Mouse (Mus musculus): ENCODE measurements at regions not wholly inside any gene's neighbourhood (a gene's known extent, or its start where the extent isn't known, plus 50 kb on each side); places are given as distances from the start of the nearest gene placed in this dataset.
A peak's percentile ranks its signal among the peaks of the same experiment; 100 is the strongest.

DNA sequence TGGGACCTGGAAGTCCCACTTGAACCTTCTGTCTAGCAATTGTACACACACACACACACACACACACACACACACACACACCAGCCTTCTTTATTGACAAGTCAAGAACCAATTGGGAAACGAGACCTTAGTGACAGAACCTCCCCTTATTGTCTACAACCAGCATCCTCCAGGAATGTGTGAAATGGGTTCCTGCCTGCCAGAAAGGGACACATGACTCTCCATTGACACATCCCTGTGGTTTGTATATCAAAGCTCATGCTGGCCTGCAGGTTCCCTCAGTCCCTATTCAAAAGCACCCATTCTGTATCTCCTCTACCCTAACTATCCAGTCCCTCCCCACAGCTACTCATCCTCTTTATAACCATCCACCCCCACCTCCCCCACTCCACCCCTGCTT, 202.4 kb downstream of the Xxylt1 start:
- no peak overlapping the region for H3K4me3 ChIP-seq
- no peaks in the 10 kb centered on the region for H3K27me3 ChIP-seq (ENCODE audit: low read depth, poor library complexity, severe bottlenecking)
- no peak overlapping the region for H3K27ac ChIP-seq (replicated peaks)
- H3K9me3 ChIP-seq (replicated peaks): no peaks in the 10 kb centered on the region
- WGBS: 76% methylated on average over 1 of the region's 1 CpGs
- H3K36me3 ChIP-seq: no peaks in the 10 kb centered on the region
- DNase-seq (ENCODE audit: low spot score): no peak
- peaks cover 14% of the 10 kb centered on the region for H3K4me1 ChIP-seq

GRCm38 (mm10) chr16:30879878-30880277, 201.4 kb downstream of the Xxylt1 start:
- Histone ChIP-seq H3K27ac (replicated peaks) (no peak overlapping the region), H3K9me3 (replicated peaks) (no peaks in the 10 kb centered on the region), H3K27me3 (ENCODE audit: low read depth, poor library complexity, severe bottlenecking) (no peaks in the 10 kb centered on the region), H3K4me1 (peaks cover 20% of the 10 kb centered on the region), H3K36me3 (no peaks in the 10 kb centered on the region), H3K4me3 (no peak overlapping the region)
- DNase-seq (ENCODE audit: low spot score): no peak
- WGBS: 95% methylated on average over 1 of the region's 1 CpGs

DNA sequence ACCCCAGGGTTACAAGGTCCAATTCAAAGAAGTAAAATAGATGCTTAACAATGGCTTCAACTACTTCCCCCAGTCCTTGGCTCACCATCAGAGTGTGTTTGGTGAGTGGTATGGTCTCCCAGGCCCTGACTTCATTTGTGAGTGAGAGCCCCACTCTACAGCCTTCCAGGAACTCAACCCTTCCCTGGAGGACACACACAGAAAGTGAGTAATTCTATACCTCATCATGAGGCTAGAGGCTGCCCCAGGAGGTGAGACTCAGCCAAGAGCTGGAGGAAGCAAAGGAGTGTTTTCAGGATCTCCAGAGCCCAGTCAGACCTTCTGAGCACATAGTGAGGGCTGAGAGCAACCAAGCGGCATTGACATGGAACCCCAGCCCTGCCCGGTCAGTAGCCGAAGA, 200.6 kb downstream of the Xxylt1 start:
- no peaks in the 10 kb centered on the region for H3K36me3 ChIP-seq
- H3K27ac ChIP-seq (replicated peaks): no peak overlapping the region
- WGBS: 90% methylated on average over 3 of the region's 3 CpGs
- H3K27me3 ChIP-seq (ENCODE audit: low read depth, poor library complexity, severe bottlenecking): no peaks in the 10 kb centered on the region
- no peak overlapping the region for H3K4me3 ChIP-seq
- DNase-seq (ENCODE audit: low spot score): no peak
- H3K9me3 ChIP-seq (replicated peaks): no peaks in the 10 kb centered on the region
- H3K4me1 ChIP-seq: peaks cover 18% of the 10 kb centered on the region

DNA sequence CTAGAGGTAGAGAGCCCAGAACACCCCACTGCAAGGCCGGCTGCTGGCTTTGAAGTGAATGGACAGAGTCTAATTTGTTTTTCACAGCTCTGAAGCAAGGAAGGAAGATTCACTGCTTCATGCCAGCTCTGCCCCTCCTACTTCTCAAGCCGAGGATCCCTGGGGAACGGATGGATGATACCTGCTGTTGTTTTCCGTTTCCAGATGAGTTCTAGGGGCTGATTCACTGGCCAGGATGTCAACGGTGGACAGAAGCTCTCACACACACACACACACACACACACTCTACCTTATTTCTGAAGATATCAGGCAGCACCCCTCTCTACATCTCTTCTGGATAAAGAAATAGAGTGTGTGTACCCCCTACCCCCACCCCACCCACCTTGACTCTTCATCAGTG, 200.0 kb downstream of the Xxylt1 start:
- H3K9me3 ChIP-seq (replicated peaks): no peaks in the 10 kb centered on the region
- WGBS: 74% methylated on average over 5 of the region's 5 CpGs

DNA sequence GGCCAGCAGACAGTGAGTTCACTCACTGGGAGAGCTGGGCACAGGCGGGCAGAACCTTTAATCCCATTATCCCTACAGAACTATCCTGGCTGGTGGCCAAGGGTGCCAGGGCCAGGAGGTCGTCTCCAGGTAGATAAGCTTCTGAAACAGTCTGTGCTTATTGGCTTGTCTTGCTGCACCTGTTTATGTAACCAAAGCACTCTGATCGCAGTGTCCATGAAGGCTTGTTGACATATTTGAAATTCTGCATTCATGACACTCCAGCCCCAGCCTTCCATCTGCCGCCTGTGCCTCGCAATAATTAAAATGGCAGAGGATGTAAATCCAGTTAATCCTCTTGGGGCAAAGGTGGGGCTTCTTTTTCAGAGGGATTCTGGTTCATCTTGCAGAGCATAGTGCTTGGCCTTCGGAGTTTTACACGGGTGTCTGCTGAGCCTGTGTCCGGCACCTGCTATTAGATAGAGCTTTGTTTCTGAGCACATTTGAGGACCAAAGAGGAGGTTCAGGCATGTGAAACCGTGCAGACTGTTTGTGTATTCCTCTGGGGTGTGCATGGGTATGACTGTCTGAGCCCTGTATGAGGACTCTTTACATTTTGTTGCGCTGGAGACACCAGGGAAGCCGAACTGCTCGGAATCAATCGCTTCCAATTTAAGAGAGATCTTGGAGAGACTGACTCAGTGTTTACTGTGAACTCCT, 197.6 kb downstream of the Xxylt1 start:
- DNase-seq (ENCODE audit: low spot score): no peak
- H3K36me3 ChIP-seq: no peaks in the 10 kb centered on the region
- no peaks in the 10 kb centered on the region for H3K9me3 ChIP-seq (replicated peaks)
- H3K27ac ChIP-seq (replicated peaks): peak overlapping the region; percentile 63
- H3K27me3 ChIP-seq (ENCODE audit: low read depth, poor library complexity, severe bottlenecking): no peaks in the 10 kb centered on the region
- WGBS: 69% methylated on average over 13 of the region's 13 CpGs
- no peak overlapping the region for H3K4me3 ChIP-seq
- H3K4me1 ChIP-seq: peaks cover 28% of the 10 kb centered on the region

More for the DNA sequence above, 200.0 kb downstream of the Xxylt1 start:
- no peaks in the 10 kb centered on the region for H3K36me3 ChIP-seq
- DNase-seq (ENCODE audit: low spot score): no peak
- no peak overlapping the region for H3K4me3 ChIP-seq
- H3K4me1 ChIP-seq: peaks cover 18% of the 10 kb centered on the region
- no peak overlapping the region for H3K27ac ChIP-seq (replicated peaks)
- no peaks in the 10 kb centered on the region for H3K27me3 ChIP-seq (ENCODE audit: low read depth, poor library complexity, severe bottlenecking)

GRCm38 (mm10) chr16:30884189-30884551, 197.1 kb downstream of the Xxylt1 start:
- Histone ChIP-seq H3K4me1 (peaks cover 28% of the 10 kb centered on the region), H3K27ac (replicated peaks) (peak overlapping the region; percentile 63), H3K36me3 (no peaks in the 10 kb centered on the region), H3K9me3 (replicated peaks) (no peaks in the 10 kb centered on the region), H3K27me3 (ENCODE audit: low read depth, poor library complexity, severe bottlenecking) (no peaks in the 10 kb centered on the region), H3K4me3 (no peak overlapping the region)
- WGBS: 75% methylated on average over 6 of the region's 6 CpGs
- no peak for DNase-seq (ENCODE audit: low spot score)

DNA sequence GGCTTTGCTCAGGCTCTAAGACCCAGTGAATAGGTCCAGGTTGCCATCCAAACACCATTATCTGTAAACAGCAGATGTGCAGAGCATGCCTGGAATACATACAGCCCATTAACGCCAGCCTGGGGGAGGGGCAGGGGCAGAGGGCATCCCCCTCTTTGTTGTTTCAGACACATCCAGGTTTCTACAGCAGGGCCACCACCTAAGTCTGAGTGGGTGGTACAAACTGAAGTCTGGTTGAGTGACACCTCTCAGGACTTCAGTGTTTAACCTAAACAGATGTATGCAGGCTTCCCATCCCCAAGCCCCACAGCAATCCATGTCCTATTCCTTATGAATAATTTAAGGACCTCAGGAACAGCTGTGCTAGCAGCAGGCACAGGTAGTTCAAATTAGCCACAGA, 194.2 kb downstream of the Xxylt1 start:
- DNase-seq (ENCODE audit: low spot score): no peak
- Histone ChIP-seq H3K27me3 (ENCODE audit: low read depth, poor library complexity, severe bottlenecking) (no peaks in the 10 kb centered on the region), H3K4me3 (no peak overlapping the region), H3K4me1 (peaks cover 28% of the 10 kb centered on the region), H3K9me3 (replicated peaks) (peaks cover 4% of the 10 kb centered on the region; the same call in 1 of the 2 replicates), H3K27ac (replicated peaks) (peak overlapping the region; percentile 52), H3K36me3 (no peaks in the 10 kb centered on the region)
- 72% methylated on average over 1 of the region's 1 CpGs for WGBS

- H3K4me1 ChIP-seq: peaks cover 28% of the 10 kb centered on the region
- 95% methylated on average over 1 of the region's 1 CpGs for WGBS
- no peaks in the 10 kb centered on the region for H3K36me3 ChIP-seq
- no peaks in the 10 kb centered on the region for H3K27me3 ChIP-seq (ENCODE audit: low read depth, poor library complexity, severe bottlenecking)
- no peak for DNase-seq (ENCODE audit: low spot score)
- H3K4me3 ChIP-seq: no peak overlapping the region
- peak overlapping the region; percentile 52; the same call in 1 of the 2 replicates for H3K27ac ChIP-seq (replicated peaks)
- H3K9me3 ChIP-seq (replicated peaks): peaks cover 4% of the 10 kb centered on the region; the same call in 1 of the 2 replicates
These were observed 193.7 kb downstream of the Xxylt1 start for GRCm38 (mm10) chr16:30887536-30887935.

DNA sequence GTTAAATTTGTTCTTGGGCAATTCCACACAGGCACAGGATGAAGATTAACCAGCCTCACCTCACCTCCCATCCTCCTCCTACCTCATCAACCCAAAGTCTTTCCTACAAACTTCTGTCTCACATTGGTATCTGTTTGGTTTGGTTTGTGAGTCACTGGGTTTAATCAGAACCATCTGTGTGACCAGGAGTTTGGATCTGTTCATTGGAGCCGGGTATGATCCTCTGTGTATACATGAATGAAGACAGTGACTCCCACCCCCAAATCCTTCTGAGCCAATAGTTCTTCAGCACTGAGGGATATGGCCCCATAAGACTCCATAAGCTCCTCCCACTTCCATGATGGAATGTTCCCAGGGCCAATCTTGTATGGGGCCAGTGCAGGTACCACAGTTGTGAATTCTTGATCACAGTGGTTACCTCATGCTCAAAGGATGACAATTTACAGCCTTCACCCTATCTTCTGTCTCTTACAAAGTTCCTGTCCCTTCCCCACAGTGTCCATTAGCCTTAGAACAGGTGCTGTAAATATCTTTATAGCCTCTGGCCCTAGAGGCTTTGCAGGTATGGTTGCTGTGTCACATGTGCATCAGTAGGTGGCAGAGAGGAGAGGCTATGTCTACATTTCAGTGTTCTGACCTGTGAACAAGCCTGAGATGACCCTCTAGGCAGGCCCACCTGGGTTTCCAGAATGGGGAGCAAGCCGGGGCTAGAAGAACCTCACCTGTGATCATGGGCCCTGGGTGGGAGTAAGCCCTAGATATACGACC, 192.5 kb downstream of the Xxylt1 start:
- Histone ChIP-seq H3K27me3 (ENCODE audit: low read depth, poor library complexity, severe bottlenecking) (no peaks in the 10 kb centered on the region), H3K36me3 (no peaks in the 10 kb centered on the region), H3K9me3 (replicated peaks) (peaks cover 4% of the 10 kb centered on the region; the same call in 1 of the 2 replicates), H3K4me1 (peaks cover 21% of the 10 kb centered on the region), H3K4me3 (no peak overlapping the region), H3K27ac (replicated peaks) (no peak overlapping the region)
- DNase-seq (ENCODE audit: low spot score): no peak
- WGBS: 83% methylated on average over 3 of the region's 3 CpGs

DNA sequence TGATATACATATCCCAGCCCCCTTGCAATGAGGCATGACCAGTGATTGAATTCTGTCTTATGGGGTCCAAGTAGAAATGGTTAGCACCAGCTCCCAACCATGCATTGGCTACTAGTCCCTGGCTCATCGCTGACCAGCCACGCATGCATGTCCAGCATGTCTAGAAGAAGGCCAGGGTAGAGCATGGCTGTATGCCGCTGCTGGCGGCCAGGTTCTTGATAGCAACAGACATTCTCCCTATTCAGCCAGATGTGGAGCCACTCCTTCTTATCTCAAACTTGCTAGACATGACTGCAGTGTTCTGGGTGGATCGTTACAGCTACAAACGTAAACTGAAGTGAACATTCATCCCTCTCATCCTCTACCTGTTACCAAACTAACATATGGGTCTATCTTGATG, 188.6 kb downstream of the Xxylt1 start:
- Histone ChIP-seq H3K27ac (replicated peaks) (no peak overlapping the region), H3K36me3 (no peaks in the 10 kb centered on the region), H3K9me3 (replicated peaks) (peaks cover 4% of the 10 kb centered on the region; the same call in 1 of the 2 replicates), H3K4me1 (0 out of 2 replicates have a peak, but pooled peaks cover under 1% of the 10 kb centered on the region), H3K4me3 (no peak overlapping the region), H3K27me3 (ENCODE audit: low read depth, poor library complexity, severe bottlenecking) (no peaks in the 10 kb centered on the region)
- DNase-seq (ENCODE audit: low spot score): no peak
- 96% methylated on average over 6 of the region's 6 CpGs for WGBS

DNA sequence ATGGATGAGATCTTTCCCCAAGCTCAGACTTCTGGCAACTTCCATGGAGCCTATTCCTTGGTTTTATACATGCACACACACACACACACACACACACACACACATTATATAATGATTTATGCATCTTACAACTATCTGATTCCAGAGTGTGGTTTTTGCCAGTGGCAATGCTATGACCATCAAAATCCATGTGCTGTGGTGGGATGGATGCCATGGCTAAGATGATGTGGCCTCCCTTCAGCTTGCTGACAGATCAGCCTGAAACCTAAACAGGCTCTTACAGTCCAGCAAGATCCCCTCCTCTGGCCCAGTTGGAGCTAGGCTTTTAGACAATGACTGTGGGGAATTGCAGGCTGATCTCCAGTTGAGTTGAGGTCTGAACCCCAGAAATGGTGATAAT, 187.1 kb downstream of the Xxylt1 start:
- H3K4me1 ChIP-seq: no peaks in the 10 kb centered on the region
- H3K27ac ChIP-seq (replicated peaks): no peak overlapping the region
- H3K4me3 ChIP-seq: no peak overlapping the region
- H3K36me3 ChIP-seq: no peaks in the 10 kb centered on the region
- no peak for DNase-seq (ENCODE audit: low spot score)
- peaks cover 4% of the 10 kb centered on the region; the same call in 1 of the 2 replicates for H3K9me3 ChIP-seq (replicated peaks)
- H3K27me3 ChIP-seq (ENCODE audit: low read depth, poor library complexity, severe bottlenecking): no peaks in the 10 kb centered on the region

DNA sequence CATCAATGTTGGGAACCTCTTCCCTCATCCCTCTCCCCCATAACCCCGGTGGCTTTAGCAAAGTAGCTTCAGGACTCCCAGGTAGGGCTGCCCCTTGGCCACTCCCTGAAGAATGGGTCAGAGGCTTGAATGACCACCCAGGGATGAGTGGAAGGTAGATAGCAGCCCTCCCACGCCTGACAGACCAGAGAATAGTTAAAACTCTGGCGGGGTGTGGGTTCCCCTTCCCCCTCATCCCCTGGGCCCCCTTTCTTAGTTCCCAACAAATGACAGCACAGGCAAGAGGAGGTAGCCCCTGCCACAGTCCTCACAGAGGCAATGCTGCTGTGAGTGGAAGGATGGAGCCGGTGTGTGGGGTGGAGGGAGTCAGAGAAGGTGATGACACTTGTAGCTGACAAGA, 186.2 kb downstream of the Xxylt1 start:
- peaks cover 4% of the 10 kb centered on the region; the same call in 1 of the 2 replicates for H3K9me3 ChIP-seq (replicated peaks)
- no peaks in the 10 kb centered on the region for H3K27me3 ChIP-seq (ENCODE audit: low read depth, poor library complexity, severe bottlenecking)
- H3K27ac ChIP-seq (replicated peaks): no peak overlapping the region
- no peaks in the 10 kb centered on the region for H3K4me1 ChIP-seq
- H3K36me3 ChIP-seq: no peaks in the 10 kb centered on the region
- DNase-seq (ENCODE audit: low spot score): no peak
- no peak overlapping the region for H3K4me3 ChIP-seq
- 86% methylated on average over 4 of the region's 4 CpGs for WGBS

- no peaks in the 10 kb centered on the region for H3K27me3 ChIP-seq (ENCODE audit: low read depth, poor library complexity, severe bottlenecking)
- H3K4me3 ChIP-seq: no peak overlapping the region
- no peaks in the 10 kb centered on the region for H3K4me1 ChIP-seq
- H3K36me3 ChIP-seq: no peaks in the 10 kb centered on the region
- DNase-seq (ENCODE audit: low spot score): no peak
- 93% methylated on average over 3 of the region's 3 CpGs for WGBS
- peaks cover 3% of the 10 kb centered on the region; the same call in 1 of the 2 replicates for H3K9me3 ChIP-seq (replicated peaks)
- no peak overlapping the region for H3K27ac ChIP-seq (replicated peaks)
These were observed 183.9 kb downstream of the Xxylt1 start for GRCm38 (mm10) chr16:30897371-30897770.

Data from midbrain, embryonic 10.5 days (tissue).